Mouse (Mus musculus) olfactory bulb, adult 2 months (tissue): ENCODE data around the gene Slc1a3. TPM values are rescaled to one million over a fixed set of nuclear protein-coding genes. Genes with fewer than 3 reads are reported as not detected.
A peak's percentile ranks its signal among the peaks of the same experiment; 100 is the strongest.

ENCODE experiments used
- H3K27ac ChIP-seq: fragments of 200-500 bp; 2 replicates; pipeline ENCODE4 v1.5.1; 2012; ENCODE audit warnings: low read depth, low read length; ENCODE audit not compliant: insufficient read depth
- H3K4me1 ChIP-seq: fragments of 200-500 bp; 2 replicates; pipeline ENCODE4 v1.6.1; 2012; ENCODE audit warnings: low read length; ENCODE audit not compliant: control insufficient read depth, insufficient read depth
- H3K4me3 ChIP-seq: fragments of 200-500 bp; 2 replicates; pipeline ENCODE4 v1.5.1; 2012; ENCODE audit warnings: mild to moderate bottlenecking, low read depth, low read length, moderate library complexity; ENCODE audit not compliant: insufficient read depth
- CTCF ChIP-seq: fragments of 200-500 bp; IDR thresholded peaks from 2 replicates; pipeline ENCODE4 v1.5.1; 2012; ENCODE audit warnings: low read depth, mild to moderate bottlenecking, low read length, moderate library complexity; ENCODE audit not compliant: insufficient read depth
- POLR2A ChIP-seq: fragments of 200-500 bp; IDR thresholded peaks from 2 replicates; pipeline ENCODE4 v1.6.1; 2012; ENCODE audit warnings: mild to moderate bottlenecking, low read depth, low read length, moderate library complexity; ENCODE audit not compliant: insufficient read depth
- WGBS: fragments of 180-500 bp; shearing (Covaris S2); methylation state at CpG from one replicate; pipeline ENCODE4 v1.1.7; 2018; 5-methylcytosine and 5-hydroxymethylcytosine counted together
- polyA plus RNA-seq: library from polyadenylated mRNA; stranded (reverse); fragments of >200 nt; gene quantifications from 2 replicates; pipeline ENCODE4 v1.2.4, GENCODE M21; 2012; ENCODE audit warnings: low replicate concordance; ENCODE audit not compliant: missing spikeins, insufficient read depth, insufficient read length

Slc1a3 gene
- polyA plus RNA-seq, 1 experiment, result 312 TPM

DNA sequence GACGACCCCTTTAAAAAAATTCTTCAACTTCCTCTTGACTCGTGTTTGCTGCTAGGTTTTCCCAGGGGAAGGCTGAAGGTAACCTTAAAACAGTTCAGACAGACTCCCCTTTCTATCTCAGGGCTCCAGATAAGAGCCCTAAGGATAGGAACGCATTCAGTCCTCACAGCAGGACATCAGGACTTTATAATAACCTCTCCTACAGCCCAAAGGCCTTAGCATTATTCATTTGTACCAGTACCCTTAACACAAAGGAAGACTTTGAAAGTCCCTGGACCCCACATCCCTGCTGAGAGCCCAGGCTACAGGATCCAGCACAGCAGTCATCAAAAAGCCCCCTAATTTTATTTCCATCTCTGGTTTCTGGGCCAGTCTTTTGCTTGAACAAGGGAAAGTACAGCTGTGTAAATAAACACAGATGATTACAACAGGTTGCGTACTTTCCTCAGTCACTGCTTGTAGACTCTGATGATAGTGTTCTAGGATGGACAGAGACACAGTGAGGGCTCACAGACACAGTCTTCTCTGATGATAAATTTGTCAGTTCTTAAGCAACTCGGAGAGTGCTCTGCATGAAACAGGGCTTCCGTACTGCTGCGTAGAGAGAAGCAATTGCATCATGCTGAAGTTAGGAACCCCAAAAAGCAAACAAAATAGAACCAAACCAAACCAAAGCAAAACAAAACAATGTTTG is 23.3 kb upstream of the Slc1a3 start:
- TF ChIP-seq POLR2A, result no peak
- no peak for TF ChIP-seq CTCF
- H3K4me1 ChIP-seq, result no peaks in the 10 kb centered on the region
- no peak overlapping the region for H3K4me3 ChIP-seq
- WGBS, result 44% methylated on average over 7 of the region's 7 CpGs
- H3K27ac ChIP-seq, result no peak overlapping the region

GRCm38 (mm10) chr15:8728861-8729260 is 18.3 kb upstream of the Slc1a3 start:
- 94% methylated on average over 7 of the region's 7 CpGs for WGBS
- no peak overlapping the region for H3K27ac ChIP-seq
- H3K4me3 ChIP-seq, result no peak overlapping the region
- no peaks in the 10 kb centered on the region for H3K4me1 ChIP-seq
- no peak for TF ChIP-seq CTCF
- TF ChIP-seq POLR2A, result no peak

DNA sequence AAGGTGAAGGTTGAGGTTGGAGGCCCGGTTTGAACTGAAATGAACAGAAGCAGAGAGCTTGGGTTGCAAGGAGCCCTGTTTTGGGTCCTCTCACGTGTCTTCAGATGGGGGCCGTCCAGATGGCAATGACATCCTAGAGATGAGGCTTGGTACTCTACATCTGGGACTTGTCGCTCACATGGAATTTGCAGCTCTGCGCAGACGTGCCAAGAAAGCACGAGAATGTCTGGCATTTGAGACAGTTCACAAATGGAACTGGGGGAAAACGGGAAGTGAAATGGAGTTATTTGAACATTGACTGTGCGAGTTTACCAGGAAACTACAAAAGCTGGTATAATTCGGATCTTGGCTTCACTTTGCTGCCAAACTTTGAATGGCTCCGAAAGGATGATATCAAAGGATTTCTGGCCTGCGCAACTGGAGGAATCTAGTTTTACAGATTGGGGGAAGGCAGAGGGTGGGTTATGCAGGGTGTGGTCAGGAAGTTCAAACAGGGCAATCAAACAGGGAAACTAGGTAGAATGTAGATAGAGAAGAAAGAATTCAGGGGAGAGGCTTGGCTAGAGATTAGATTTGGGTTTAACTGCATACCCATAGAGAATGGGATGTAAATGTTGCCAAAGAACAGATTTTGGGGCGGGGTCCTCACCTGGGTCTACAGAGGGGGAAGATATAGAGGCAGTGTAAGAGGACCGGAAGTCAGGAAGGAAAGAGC is 12.0 kb upstream of the Slc1a3 start:
- TF ChIP-seq CTCF, result no peak
- no peak for TF ChIP-seq POLR2A
- H3K4me1 ChIP-seq, result no peaks in the 10 kb centered on the region
- H3K27ac ChIP-seq, result no peak overlapping the region
- H3K4me3 ChIP-seq, result no peak overlapping the region
- WGBS, result 85% methylated on average over 14 of the region's 14 CpGs

- no peak overlapping the region for H3K4me3 ChIP-seq
- H3K27ac ChIP-seq, result no peak overlapping the region
- WGBS, result 98% methylated on average over 3 of the region's 3 CpGs
- no peak for TF ChIP-seq CTCF
- TF ChIP-seq POLR2A, result no peak
- H3K4me1 ChIP-seq, result no peaks in the 10 kb centered on the region
These were observed 11.2 kb upstream of the Slc1a3 start for GRCm38 (mm10) chr15:8721746-8722145.

DNA sequence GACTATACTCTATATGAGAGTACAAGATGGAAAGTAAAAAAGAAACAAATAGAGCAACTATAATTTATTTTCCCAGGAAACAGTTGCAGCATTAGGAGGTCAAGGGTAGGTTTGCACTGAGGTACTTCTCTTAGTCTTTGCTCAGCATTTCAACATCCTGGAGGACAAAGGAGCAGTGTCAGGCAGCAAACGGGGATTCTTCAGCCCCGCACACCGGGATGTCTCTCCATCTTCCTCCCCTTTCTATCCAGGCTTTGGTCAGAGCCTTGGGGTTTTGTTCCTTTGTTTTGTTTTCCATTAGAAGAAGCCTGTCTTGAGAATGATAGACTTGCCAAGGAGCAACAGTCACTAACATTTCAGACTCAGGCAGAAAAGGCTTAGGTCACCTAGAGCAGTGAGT is 10.4 kb upstream of the Slc1a3 start:
- Histone ChIP-seq H3K4me1 (no peaks in the 10 kb centered on the region), H3K27ac (no peak overlapping the region), H3K4me3 (no peak overlapping the region)
- 79% methylated on average over 3 of the region's 3 CpGs for WGBS
- TF ChIP-seq CTCF, result no peak
- TF ChIP-seq POLR2A, result no peak

DNA sequence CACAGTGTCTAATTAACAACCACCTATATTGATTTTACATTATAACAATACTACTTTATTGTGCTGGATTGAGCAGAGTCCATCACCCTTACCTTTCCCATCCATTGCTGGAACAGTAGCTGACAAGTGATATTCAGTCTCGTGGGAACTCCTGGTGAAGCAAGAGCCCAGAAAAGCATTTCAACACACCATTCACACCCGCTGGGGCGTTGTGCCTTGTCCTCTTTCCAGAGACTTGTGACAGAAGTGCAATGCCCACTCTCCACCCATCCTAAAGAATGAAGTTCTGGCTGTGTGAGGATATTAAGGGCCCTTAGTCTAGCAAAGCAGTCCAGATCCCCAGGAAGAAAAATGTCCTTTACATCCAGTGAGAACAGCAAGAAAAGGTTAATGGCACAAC is 7.9 kb upstream of the Slc1a3 start:
- Histone ChIP-seq H3K4me1 (no peaks in the 10 kb centered on the region), H3K4me3 (no peak overlapping the region), H3K27ac (no peak overlapping the region)
- WGBS, result 73% methylated on average over 3 of the region's 3 CpGs
- TF ChIP-seq CTCF (no peak), POLR2A (no peak)

DNA sequence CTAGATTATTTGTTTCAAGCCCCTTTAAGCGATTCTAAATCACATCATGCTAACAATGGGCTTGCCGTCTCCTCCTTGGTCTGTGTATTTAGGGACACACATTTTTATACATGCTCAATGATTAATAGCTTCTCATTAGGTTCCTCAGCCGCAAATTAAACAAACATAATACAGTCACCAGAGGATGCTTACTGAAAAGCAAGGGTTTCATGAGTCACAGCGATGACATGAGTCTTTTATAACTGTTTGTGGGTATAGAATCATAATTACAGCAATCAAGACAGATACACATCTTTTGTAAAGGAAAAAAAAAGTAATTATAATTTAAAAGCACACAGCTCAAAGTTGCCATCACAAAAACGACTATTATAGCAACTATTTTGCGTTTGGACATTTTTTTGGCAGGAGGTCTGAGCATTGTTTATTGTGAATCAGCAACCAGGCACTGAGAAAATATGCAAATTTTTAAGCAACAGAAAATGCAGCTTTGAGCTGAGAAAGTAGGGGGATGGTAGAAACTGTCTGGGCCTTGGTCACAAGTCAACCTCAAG is 6.5 kb upstream of the Slc1a3 start:
- 13% methylated on average over 6 of the region's 6 CpGs for WGBS
- Histone ChIP-seq H3K4me1 (no peaks in the 10 kb centered on the region), H3K27ac (peak overlapping the region; percentile 69; the same call in 1 of the 2 replicates), H3K4me3 (no peak overlapping the region)
- TF ChIP-seq CTCF (no peak), POLR2A (no peak)

- Histone ChIP-seq H3K27ac (peak overlapping the region; percentile 69; the same call in 1 of the 2 replicates), H3K4me3 (no peak overlapping the region), H3K4me1 (no peaks in the 10 kb centered on the region)
- no peak for TF ChIP-seq CTCF
- no peak for TF ChIP-seq POLR2A
- 7% methylated on average over 12 of the region's 12 CpGs for WGBS
These were observed 5.9 kb upstream of the Slc1a3 start for GRCm38 (mm10) chr15:8716330-8716964.

DNA sequence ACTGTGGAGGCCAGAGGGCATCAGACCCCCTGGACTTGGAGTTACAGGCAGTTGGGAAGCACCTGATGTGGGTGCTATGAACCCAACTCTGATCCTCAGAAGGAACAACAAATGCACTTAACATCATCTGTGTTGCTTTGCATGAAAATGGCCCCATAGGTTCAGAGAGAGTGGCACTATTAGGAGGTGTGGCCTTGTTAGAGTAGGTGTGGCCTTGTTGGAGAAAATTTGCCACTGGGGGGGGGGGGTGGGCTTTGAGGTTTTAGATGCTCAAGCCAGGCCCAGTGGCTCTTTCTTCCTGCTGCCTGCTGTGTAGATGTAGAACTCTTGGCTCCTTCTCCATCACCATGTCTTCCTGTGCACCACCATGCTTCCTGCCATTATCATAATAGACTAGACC is 5.1 kb upstream of the Slc1a3 start:
- Histone ChIP-seq H3K4me1 (no peaks in the 10 kb centered on the region), H3K4me3 (no peak overlapping the region), H3K27ac (no peak overlapping the region)
- TF ChIP-seq CTCF, result no peak
- no peak for TF ChIP-seq POLR2A
